Mouse (Mus musculus): ENCODE data around the gene Spag9. TPM values are rescaled to one million over a fixed set of nuclear protein-coding genes. Genes with fewer than 3 reads are reported as not detected.

Spag9 gene
- total RNA-seq, 2 experiments from 2014 or later: 121 to 130 TPM

GRCm38 (mm10) chr11:94133344-94133955, 137.6 kb downstream of the Spag9 start:
- DNase-seq: peak; percentile 93

- peak; percentile 93 for DNase-seq
Observed at GRCm38 (mm10) chr11:94134076-94134838, 138.4 kb downstream of the Spag9 start.

- DNase-seq: peak; percentile 45
Observed at GRCm38 (mm10) chr11:94135581-94136001, 139.7 kb downstream of the Spag9 start.

- DNase-seq: peak; percentile 81
Observed at GRCm38 (mm10) chr11:94136656-94137055, 140.8 kb downstream of the Spag9 start.

GRCm38 (mm10) chr11:94137326-94138061, 141.6 kb downstream of the Spag9 start:
- peak; percentile 71 for DNase-seq

- peak; percentile 73 for DNase-seq
Observed at GRCm38 (mm10) chr11:94138411-94139231, 142.7 kb downstream of the Spag9 start.

GRCm38 (mm10) chr11:94139232-94139620, 143.3 kb downstream of the Spag9 start:
- DNase-seq: no peak

GRCm38 (mm10) chr11:94140540-94140939, 144.6 kb downstream of the Spag9 start:
- no peak for DNase-seq

- no peak for DNase-seq
Observed at GRCm38 (mm10) chr11:94141564-94141963, 145.7 kb downstream of the Spag9 start.

GRCm38 (mm10) chr11:94143336-94143735, 147.4 kb downstream of the Spag9 start:
- no peak for DNase-seq

- DNase-seq: peak; percentile 91
Observed at GRCm38 (mm10) chr11:94144771-94145539, 149.1 kb downstream of the Spag9 start.

- DNase-seq: no peak
Observed at GRCm38 (mm10) chr11:94146049-94146605, 150.2 kb downstream of the Spag9 start.

GRCm38 (mm10) chr11:94146733-94147485, 151.0 kb downstream of the Spag9 start:
- DNase-seq: no peak

GRCm38 (mm10) chr11:94148105-94148696, 152.3 kb downstream of the Spag9 start:
- no peak for DNase-seq

- peak; percentile 45 for DNase-seq
Observed at GRCm38 (mm10) chr11:94148931-94149491, 153.1 kb downstream of the Spag9 start.

GRCm38 (mm10) chr11:94149509-94150259, 153.8 kb downstream of the Spag9 start:
- no peak for DNase-seq

- DNase-seq: no peak
Observed at GRCm38 (mm10) chr11:94150519-94151470, 154.9 kb downstream of the Spag9 start.

All from gastrocnemius, postnatal 10 days (tissue).